Mouse (Mus musculus): ENCODE measurements around the gene Aldh3a1. TPM values are rescaled to one million over a fixed set of nuclear protein-coding genes. Genes with fewer than 3 reads are reported as not detected.

Gene Aldh3a1
- polyA plus RNA-seq, 1 experiment from 2014 or later: not detected

- Histone ChIP-seq H3K36me3 (ENCODE audit: control insufficient read depth, insufficient read depth, low read length) (no peaks in the 10 kb centered on the region), H3K9me3 (ENCODE audit: control insufficient read depth, low read length) (no peaks in the 10 kb centered on the region), H3K4me3 (ENCODE audit: low read depth, low read length) (no peak overlapping the region), H3K27ac (ENCODE audit: low read depth) (no peak overlapping the region), H3K4me2 (ENCODE audit: low read length) (no peak overlapping the region), H3K4me1 (replicated peaks; ENCODE audit: control insufficient read depth, insufficient read depth, low read length) (no peaks in the 10 kb centered on the region; the same call in 1 of the 2 replicates), H3K9ac (ENCODE audit: low read length) (no peak overlapping the region), H3K27me3 (replicated peaks; ENCODE audit: control insufficient read depth, insufficient read depth, low read length) (no peaks in the 10 kb centered on the region)
- no peak for DNase-seq (ENCODE audit: low spot score)
- WGBS: 29% methylated on average over 5 of the region's 5 CpGs
- no peak for ATAC-seq (replicated peaks; ENCODE audit: low FRiP score, low TSS enrichment, low read depth)
Measured at GRCm38 (mm10) chr11:61234174-61234573, 26.8 kb downstream of the Aldh3a1 start.

GRCm38 (mm10) chr11:61236015-61236414 lies 28.7 kb downstream of the Aldh3a1 start:
- Histone ChIP-seq H3K36me3 (ENCODE audit: control insufficient read depth, insufficient read depth, low read length) (no peaks in the 10 kb centered on the region), H3K9ac (ENCODE audit: low read length) (no peak overlapping the region), H3K4me1 (replicated peaks; ENCODE audit: control insufficient read depth, insufficient read depth, low read length) (no peaks in the 10 kb centered on the region; the same call in 1 of the 2 replicates), H3K4me2 (ENCODE audit: low read length) (no peak overlapping the region), H3K27ac (ENCODE audit: low read depth) (no peak overlapping the region), H3K27me3 (replicated peaks; ENCODE audit: control insufficient read depth, insufficient read depth, low read length) (no peaks in the 10 kb centered on the region), H3K9me3 (ENCODE audit: control insufficient read depth, low read length) (no peaks in the 10 kb centered on the region), H3K4me3 (ENCODE audit: low read depth, low read length) (no peak overlapping the region)
- no peak for ATAC-seq (replicated peaks; ENCODE audit: low FRiP score, low TSS enrichment, low read depth)
- no peak for DNase-seq (ENCODE audit: low spot score)
- 65% methylated on average over 3 of the region's 3 CpGs for WGBS

GRCm38 (mm10) chr11:61244406-61244805 lies 37.1 kb downstream of the Aldh3a1 start:
- H3K4me1 ChIP-seq (replicated peaks; ENCODE audit: control insufficient read depth, insufficient read depth, low read length): no peaks in the 10 kb centered on the region
- no peak for DNase-seq (ENCODE audit: low spot score)
- no peaks in the 10 kb centered on the region for H3K27me3 ChIP-seq (replicated peaks; ENCODE audit: control insufficient read depth, insufficient read depth, low read length)
- peaks cover 28% of the 10 kb centered on the region for H3K36me3 ChIP-seq (ENCODE audit: control insufficient read depth, insufficient read depth, low read length)
- ATAC-seq (replicated peaks; ENCODE audit: low FRiP score, low TSS enrichment, low read depth): no peak
- no peak overlapping the region for H3K27ac ChIP-seq (ENCODE audit: low read depth)
- H3K9me3 ChIP-seq (ENCODE audit: control insufficient read depth, low read length): no peaks in the 10 kb centered on the region
- H3K4me3 ChIP-seq (ENCODE audit: low read depth, low read length): no peak overlapping the region
- no peak overlapping the region for H3K9ac ChIP-seq (ENCODE audit: low read length)
- no peak overlapping the region for H3K4me2 ChIP-seq (ENCODE audit: low read length)
- 88% methylated on average over 7 of the region's 7 CpGs for WGBS

- H3K9me3 ChIP-seq (ENCODE audit: control insufficient read depth, low read length): no peaks in the 10 kb centered on the region
- H3K4me1 ChIP-seq (replicated peaks; ENCODE audit: control insufficient read depth, insufficient read depth, low read length): no peaks in the 10 kb centered on the region
- H3K4me3 ChIP-seq (ENCODE audit: low read depth, low read length): no peak overlapping the region
- peaks cover 67% of the 10 kb centered on the region for H3K36me3 ChIP-seq (ENCODE audit: control insufficient read depth, insufficient read depth, low read length)
- H3K9ac ChIP-seq (ENCODE audit: low read length): no peak overlapping the region
- DNase-seq (ENCODE audit: low spot score) (no peak), ATAC-seq (replicated peaks; ENCODE audit: low FRiP score, low TSS enrichment, low read depth) (no peak)
- H3K4me2 ChIP-seq (ENCODE audit: low read length): no peak overlapping the region
- no peaks in the 10 kb centered on the region for H3K27me3 ChIP-seq (replicated peaks; ENCODE audit: control insufficient read depth, insufficient read depth, low read length)
- no peak overlapping the region for H3K27ac ChIP-seq (ENCODE audit: low read depth)
- WGBS: 80% methylated on average over 10 of the region's 10 CpGs
Measured at GRCm38 (mm10) chr11:61251741-61252140, 44.4 kb downstream of the Aldh3a1 start.

GRCm38 (mm10) chr11:61252807-61253206 lies 45.5 kb downstream of the Aldh3a1 start:
- Histone ChIP-seq H3K9me3 (ENCODE audit: control insufficient read depth, low read length) (no peaks in the 10 kb centered on the region), H3K36me3 (ENCODE audit: control insufficient read depth, insufficient read depth, low read length) (peaks cover 73% of the 10 kb centered on the region), H3K4me3 (ENCODE audit: low read depth, low read length) (no peak overlapping the region), H3K27ac (ENCODE audit: low read depth) (no peak overlapping the region), H3K9ac (ENCODE audit: low read length) (no peak overlapping the region), H3K4me2 (ENCODE audit: low read length) (no peak overlapping the region), H3K27me3 (replicated peaks; ENCODE audit: control insufficient read depth, insufficient read depth, low read length) (no peaks in the 10 kb centered on the region), H3K4me1 (replicated peaks; ENCODE audit: control insufficient read depth, insufficient read depth, low read length) (no peaks in the 10 kb centered on the region)
- ATAC-seq (replicated peaks; ENCODE audit: low FRiP score, low TSS enrichment, low read depth): no peak
- WGBS: 92% methylated on average over 12 of the region's 12 CpGs
- DNase-seq (ENCODE audit: low spot score): no peak

- H3K4me3 ChIP-seq (ENCODE audit: low read depth, low read length): no peak overlapping the region
- H3K36me3 ChIP-seq (ENCODE audit: control insufficient read depth, insufficient read depth, low read length): peaks cover 81% of the 10 kb centered on the region
- no peak overlapping the region for H3K4me2 ChIP-seq (ENCODE audit: low read length)
- no peak for DNase-seq (ENCODE audit: low spot score)
- no peaks in the 10 kb centered on the region for H3K4me1 ChIP-seq (replicated peaks; ENCODE audit: control insufficient read depth, insufficient read depth, low read length)
- WGBS: 97% methylated on average over 6 of the region's 6 CpGs
- no peaks in the 10 kb centered on the region for H3K27me3 ChIP-seq (replicated peaks; ENCODE audit: control insufficient read depth, insufficient read depth, low read length)
- ATAC-seq (replicated peaks; ENCODE audit: low FRiP score, low TSS enrichment, low read depth): no peak
- H3K9ac ChIP-seq (ENCODE audit: low read length): no peak overlapping the region
- no peak overlapping the region for H3K27ac ChIP-seq (ENCODE audit: low read depth)
- H3K9me3 ChIP-seq (ENCODE audit: control insufficient read depth, low read length): no peaks in the 10 kb centered on the region
Measured at GRCm38 (mm10) chr11:61259106-61259505, 51.8 kb downstream of the Aldh3a1 start.

- ATAC-seq (replicated peaks; ENCODE audit: low FRiP score, low TSS enrichment, low read depth) (no peak), DNase-seq (ENCODE audit: low spot score) (no peak)
- Histone ChIP-seq H3K27me3 (replicated peaks; ENCODE audit: control insufficient read depth, insufficient read depth, low read length) (no peaks in the 10 kb centered on the region), H3K4me1 (replicated peaks; ENCODE audit: control insufficient read depth, insufficient read depth, low read length) (no peaks in the 10 kb centered on the region), H3K36me3 (ENCODE audit: control insufficient read depth, insufficient read depth, low read length) (peaks cover 57% of the 10 kb centered on the region), H3K4me3 (ENCODE audit: low read depth, low read length) (no peak overlapping the region), H3K27ac (ENCODE audit: low read depth) (no peak overlapping the region), H3K9me3 (ENCODE audit: control insufficient read depth, low read length) (no peaks in the 10 kb centered on the region), H3K9ac (ENCODE audit: low read length) (no peak overlapping the region), H3K4me2 (ENCODE audit: low read length) (no peak overlapping the region)
- WGBS: 96% methylated on average over 14 of the region's 14 CpGs
Measured at GRCm38 (mm10) chr11:61262516-61262915, 55.2 kb downstream of the Aldh3a1 start.

- Histone ChIP-seq H3K4me2 (ENCODE audit: low read length) (no peak overlapping the region), H3K4me1 (replicated peaks; ENCODE audit: control insufficient read depth, insufficient read depth, low read length) (no peaks in the 10 kb centered on the region), H3K27me3 (replicated peaks; ENCODE audit: control insufficient read depth, insufficient read depth, low read length) (no peaks in the 10 kb centered on the region), H3K9me3 (ENCODE audit: control insufficient read depth, low read length) (no peaks in the 10 kb centered on the region), H3K27ac (ENCODE audit: low read depth) (no peak overlapping the region), H3K36me3 (ENCODE audit: control insufficient read depth, insufficient read depth, low read length) (peaks cover 46% of the 10 kb centered on the region), H3K4me3 (ENCODE audit: low read depth, low read length) (no peak overlapping the region), H3K9ac (ENCODE audit: low read length) (no peak overlapping the region)
- DNase-seq (ENCODE audit: low spot score) (no peak), ATAC-seq (replicated peaks; ENCODE audit: low FRiP score, low TSS enrichment, low read depth) (no peak)
- WGBS: 79% methylated on average over 1 of the region's 1 CpGs
Measured at GRCm38 (mm10) chr11:61263841-61264240, 56.5 kb downstream of the Aldh3a1 start.
